Mouse (Mus musculus) liver, adult 2 months (tissue): ENCODE measurements at regions not wholly inside any gene's neighbourhood (a gene's known extent, or its start where the extent isn't known, plus 50 kb on each side); places are given as distances from the start of the nearest gene placed in this dataset.

ENCODE experiments used
- CTCF ChIP-seq: fragments of 200-500 bp; IDR thresholded peaks from 2 replicates; pipeline ENCODE4 v1.5.1; 2011; ENCODE audit warnings: low read depth, low read length, control low read depth
- POLR2A ChIP-seq: fragments of 200-500 bp; IDR thresholded peaks from 2 replicates; pipeline ENCODE4 v1.6.1; 2011; ENCODE audit warnings: low read length, control low read depth; ENCODE audit not compliant: insufficient read depth; ENCODE audit errors: extremely low read depth

- TF ChIP-seq CTCF = no peak
- no peak for TF ChIP-seq POLR2A
These were observed 58.4 kb upstream of the Rasgef1b start for GRCm38 (mm10) chr5:99787239-99787638.
